Mouse (Mus musculus) lung, embryonic 14.5 days (tissue): ENCODE data around the gene Gon4l. TPM values are rescaled to one million over a fixed set of nuclear protein-coding genes. Genes with fewer than 3 reads are reported as not detected.
"Not testable (repeated sequence)": the region's sequence is repeated elsewhere in the genome, so short reads cannot be mapped to it uniquely, and the experiment has no call there.

Source experiments
- ATAC-seq: fragments of 200-750 bp; cut with Nextera tagmentation; 2 replicates; pipeline ENCODE4 v1.8.0; 2017; ENCODE audit warnings: mild to moderate bottlenecking, moderate TSS enrichment, moderate library complexity; ENCODE audit not compliant: insufficient read depth
- DNase-seq: peaks from one replicate; pipeline ENCODE4 v3.0.0-alpha.2; 2015
- H3K27ac ChIP-seq: fragments of 300-500 bp; sonication (generic); 2 replicates; pipeline ENCODE4 v1.5.1; 2014; ENCODE audit warnings: low read depth, mild to moderate bottlenecking, moderate library complexity
- H3K27me3 ChIP-seq: fragments of 300-500 bp; sonication (generic); 2 replicates; pipeline ENCODE4 v1.6.1; 2014; ENCODE audit warnings: low read length, control low read depth; ENCODE audit not compliant: insufficient read depth
- H3K36me3 ChIP-seq: fragments of 300-500 bp; sonication (generic); 2 replicates; pipeline ENCODE4 v1.6.1; 2014; ENCODE audit warnings: control low read depth; ENCODE audit not compliant: insufficient read depth
- H3K4me1 ChIP-seq: fragments of 300-500 bp; sonication (generic); 2 replicates; pipeline ENCODE4 v1.6.1; 2014; ENCODE audit warnings: antibody characterized with exemption, control low read depth; ENCODE audit not compliant: insufficient read depth
- H3K4me2 ChIP-seq: fragments of 300-500 bp; sonication (generic); 2 replicates; pipeline ENCODE4 v1.6.1; 2014; ENCODE audit warnings: mild to moderate bottlenecking
- H3K4me3 ChIP-seq: fragments of 300-500 bp; sonication (generic); 2 replicates; pipeline ENCODE4 v1.5.1; 2014; ENCODE audit warnings: low read depth, low read length
- H3K9ac ChIP-seq: fragments of 300-500 bp; sonication (generic); 2 replicates; pipeline ENCODE4 v1.6.1; 2014
- H3K9me3 ChIP-seq: fragments of 300-500 bp; sonication (generic); 2 replicates; pipeline ENCODE4 v1.6.1; 2016; ENCODE audit warnings: low read depth, low read length, control low read depth
- CTCF ChIP-seq: IDR thresholded peaks from 2 replicates; pipeline ENCODE4 v1.5.1; 2016; ENCODE audit warnings: antibody characterized with exemption, low read depth
- whole genome bisulfite sequencing: fragments of 180-500 bp; shearing (Covaris S2); extraction: QIAGEN DNeasy Blood & Tissue Kit; methylation state at CpG from one replicate; pipeline ENCODE4 v1.1.7; 2014; 5-methylcytosine and 5-hydroxymethylcytosine counted together
- polyA plus RNA-seq: library from polyadenylated mRNA; unstranded; fragments of >200 nt; fragmentation: Nextera tagmentation; extraction: Ambion mirVana; gene quantifications from 2 replicates; pipeline ENCODE4 v1.2.1, GENCODE M21; 2014

Gene Gon4l
- polyA plus RNA-seq: 14.8 and 17.9 TPM in 2 replicates

DNA sequence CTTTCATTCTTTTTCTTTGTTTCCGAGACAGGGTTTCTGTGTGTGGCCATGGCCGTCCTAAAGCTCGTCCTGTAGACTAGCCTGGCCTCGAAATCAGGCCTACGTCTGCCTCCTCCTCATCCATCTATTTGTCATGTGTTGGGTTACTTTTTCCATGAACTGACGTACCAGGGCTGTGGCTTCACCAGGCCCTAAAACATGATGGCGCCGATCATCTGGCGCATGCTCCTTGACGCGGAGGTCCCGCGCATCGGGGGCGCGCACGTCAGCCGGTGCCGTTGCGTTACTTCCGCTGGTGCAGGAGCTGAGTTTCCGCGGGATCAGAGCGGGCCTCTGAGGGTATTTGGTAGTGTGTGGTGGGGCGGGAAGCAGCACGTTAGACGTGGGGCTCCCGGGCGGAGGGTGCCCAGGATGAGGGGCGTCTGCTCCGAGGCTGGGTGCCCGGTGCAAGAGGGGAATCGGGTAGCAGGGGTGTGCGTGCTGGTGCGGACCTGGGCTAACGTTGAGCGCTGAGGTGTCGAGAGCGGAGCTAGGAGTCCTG lies at the start of gene Gon4l:
Gene Gon4l, plus strand, starts transcription at position 281 of the 541 bp plus-strand sequence.
- H3K27ac ChIP-seq: peak within 1 kb of the TSS; percentile 65; the same call in 1 of the 2 replicates

DNA sequence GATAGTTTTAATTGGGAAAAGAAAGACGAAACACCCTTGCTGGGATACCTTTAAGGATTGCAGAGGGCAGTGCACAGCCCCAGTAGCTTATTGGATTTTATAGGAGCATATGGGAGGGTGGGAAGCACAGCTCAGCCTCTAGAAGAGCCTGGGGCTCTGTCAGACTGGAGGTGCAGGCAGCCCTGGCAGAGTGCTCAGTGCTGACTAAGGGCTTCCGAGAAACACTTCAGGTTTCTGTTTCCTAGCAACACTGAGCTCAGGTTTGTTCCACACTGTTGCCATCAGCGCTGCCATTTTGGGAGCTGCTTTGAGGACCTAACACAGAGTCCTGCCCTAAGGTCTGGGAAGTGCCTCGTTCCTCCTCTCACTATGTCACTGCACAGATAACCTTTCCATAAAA lies 48.7 kb upstream of the Gon4l start:
- 79% methylated on average over 1 of the region's 4 CpGs for WGBS
- H3K27me3 ChIP-seq, DNase-seq, H3K27ac ChIP-seq, H3K4me1 ChIP-seq, H3K4me3 ChIP-seq, H3K9ac ChIP-seq, H3K9me3 ChIP-seq, H3K4me2 ChIP-seq, ATAC-seq: not testable (repeated sequence)
- H3K36me3 ChIP-seq: peaks cover 16% of the 10 kb centered on the region

More for the DNA sequence above, at the start of gene Gon4l:
- 2% methylated on average over 23 of the region's 39 CpGs for WGBS
- H3K36me3 ChIP-seq, H3K27me3 ChIP-seq, H3K9me3 ChIP-seq, H3K4me1 ChIP-seq: not testable (repeated sequence)
- ATAC-seq: peak; percentile 81
- peak within 1 kb of the TSS; percentile 37 for H3K4me3 ChIP-seq
- H3K4me2 ChIP-seq: peak within 1 kb of the TSS; percentile 55
- DNase-seq: peak; percentile 54
- H3K9ac ChIP-seq: 0 out of 2 replicates have a peak within 1 kb of the TSS, but pooled peaks have one; percentile 23

DNA sequence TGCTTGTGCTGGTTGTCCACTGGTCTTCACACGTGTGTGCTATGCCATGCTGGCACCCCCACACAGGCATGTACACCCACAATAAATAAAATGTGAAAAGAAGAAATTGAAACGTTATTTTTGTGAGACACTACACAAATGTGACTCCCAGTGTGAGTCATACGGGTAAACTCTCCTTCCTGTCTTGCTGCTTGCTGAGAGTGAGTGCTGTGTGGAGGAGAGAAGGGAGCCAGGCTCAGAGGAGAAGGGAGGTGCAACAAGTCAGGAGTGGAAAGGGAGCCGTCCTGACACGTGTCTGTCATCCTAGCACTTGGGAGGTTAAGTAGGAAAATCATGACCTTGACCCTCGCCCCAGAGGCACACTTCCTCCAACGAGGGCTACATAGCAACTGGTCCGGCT lies 48.2 kb upstream of the Gon4l start:
- not testable (repeated sequence) for H3K4me3 ChIP-seq, H3K27ac ChIP-seq, H3K27me3 ChIP-seq, H3K4me1 ChIP-seq, H3K4me2 ChIP-seq, H3K9me3 ChIP-seq, DNase-seq, H3K9ac ChIP-seq, ATAC-seq
- peaks cover 16% of the 10 kb centered on the region for H3K36me3 ChIP-seq
- no CpG with 5 or more reads among the region's 8 CpGs for WGBS

DNA sequence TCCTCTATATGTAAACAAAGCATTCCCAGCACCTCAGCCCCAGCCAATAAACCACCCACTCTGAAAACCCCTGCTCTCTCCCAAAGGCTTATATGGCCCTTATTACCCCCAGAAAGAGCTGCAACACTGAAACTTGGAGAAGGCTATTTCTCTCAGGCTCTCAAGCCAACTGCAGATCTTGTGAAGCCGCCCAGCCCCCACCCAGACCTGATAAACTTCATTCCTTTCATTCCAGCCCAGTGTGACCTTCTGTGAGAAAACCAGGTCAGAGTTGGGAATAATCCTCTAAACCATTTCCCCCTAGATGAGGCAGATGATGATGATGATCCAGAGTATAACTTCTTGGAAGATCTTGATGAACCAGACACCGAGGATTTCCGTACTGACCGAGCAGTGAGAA lies 47.0 kb upstream of the Gon4l start:
- WGBS: no CpG with 5 or more reads among the region's 4 CpGs
- not testable (repeated sequence) for H3K9ac ChIP-seq, H3K4me2 ChIP-seq, H3K27me3 ChIP-seq, ATAC-seq, H3K27ac ChIP-seq, H3K4me3 ChIP-seq, H3K4me1 ChIP-seq, DNase-seq, H3K9me3 ChIP-seq
- peaks cover 16% of the 10 kb centered on the region for H3K36me3 ChIP-seq

DNA sequence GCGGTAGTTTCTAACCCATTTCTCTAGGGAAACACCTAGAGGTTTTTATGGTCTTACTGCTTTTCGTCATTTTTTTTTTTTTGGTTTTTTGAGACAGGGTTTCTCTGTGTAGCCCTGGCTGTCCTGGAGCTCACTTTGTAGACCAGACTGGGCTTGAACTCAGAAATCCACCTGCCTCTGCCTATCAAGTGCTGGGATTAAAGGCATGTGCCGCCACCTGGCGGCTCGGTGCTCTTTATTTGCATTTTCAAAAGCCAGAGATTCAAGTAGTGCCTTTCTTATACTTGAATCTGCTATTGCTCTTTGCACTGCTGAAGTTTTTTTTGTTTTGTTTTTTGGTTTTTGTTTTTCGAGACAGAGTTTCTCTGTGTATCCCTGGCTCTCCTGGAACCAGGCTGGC lies 37.5 kb upstream of the Gon4l start:
- WGBS: 89% methylated on average over 6 of the region's 6 CpGs
- not testable (repeated sequence) for H3K9me3 ChIP-seq, H3K27ac ChIP-seq, DNase-seq, H3K4me1 ChIP-seq, H3K27me3 ChIP-seq, H3K4me3 ChIP-seq, ATAC-seq, H3K4me2 ChIP-seq, H3K36me3 ChIP-seq, H3K9ac ChIP-seq

DNA sequence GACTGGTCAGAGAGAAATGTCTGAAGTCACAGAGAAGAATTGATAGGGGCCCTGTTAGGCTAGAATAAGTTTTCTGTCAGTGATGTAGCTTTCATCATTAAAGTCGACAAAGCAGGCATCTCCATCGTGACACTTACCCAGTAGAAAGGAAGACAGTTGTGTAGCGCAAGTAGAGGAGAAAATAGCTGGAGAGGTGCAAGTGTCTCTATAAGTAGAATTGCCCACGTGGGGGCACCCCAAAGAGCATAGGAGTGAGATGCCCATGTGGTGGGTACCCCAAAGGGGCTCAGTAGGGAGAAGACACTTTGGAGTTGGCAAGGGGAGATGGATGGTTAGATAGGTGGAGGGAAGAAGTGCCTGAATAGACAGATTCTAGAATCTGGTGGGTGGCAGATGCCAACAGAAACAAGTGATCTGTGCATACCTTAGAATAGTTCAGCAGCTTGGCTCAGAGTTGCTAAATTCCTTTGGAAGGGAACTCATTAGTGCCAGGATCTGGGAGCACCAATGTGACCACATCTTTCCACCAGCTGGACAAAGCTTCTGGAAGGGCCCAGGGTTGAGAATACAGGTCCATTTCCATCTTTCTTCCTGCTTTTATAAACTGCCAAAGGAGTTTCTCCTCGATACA lies 31.0 kb upstream of the Gon4l start:
- Histone ChIP-seq H3K36me3 (peaks cover 11% of the 10 kb centered on the region; the same call in 1 of the 2 replicates), H3K27me3 (no peaks in the 10 kb centered on the region), H3K9ac (no peak overlapping the region), H3K27ac (no peak overlapping the region), H3K4me3 (no peak overlapping the region), H3K9me3 (no peaks in the 10 kb centered on the region), H3K4me2 (no peak overlapping the region), H3K4me1 (no peaks in the 10 kb centered on the region)
- ATAC-seq (no peak), DNase-seq (no peak)
- no peak for TF ChIP-seq CTCF
- 80% methylated on average over 5 of the region's 5 CpGs for WGBS

DNA sequence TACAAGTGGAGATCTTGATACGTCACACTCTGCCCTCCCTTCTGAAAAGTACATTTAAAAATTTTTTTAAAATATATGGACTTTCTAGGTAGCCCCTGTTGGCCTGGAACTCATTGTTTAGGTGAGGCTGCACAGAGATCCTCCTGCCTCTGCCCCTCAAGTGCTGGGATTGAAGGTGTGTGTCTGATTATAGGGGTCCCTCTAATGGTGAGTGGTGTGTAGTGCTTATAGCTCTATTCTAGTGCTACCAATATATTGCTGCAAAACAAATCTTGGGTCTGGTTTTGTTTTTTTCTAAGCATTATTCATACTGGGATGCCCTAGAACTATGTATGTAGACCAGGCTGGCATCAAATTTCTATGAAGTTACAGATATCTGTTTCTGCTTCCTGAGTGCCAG lies 9.3 kb upstream of the Gon4l start:
- no peak overlapping the region for H3K4me2 ChIP-seq
- ATAC-seq: no peak
- no peak overlapping the region for H3K4me3 ChIP-seq
- 0 out of 2 replicates have a peak, but pooled peaks have one; percentile 16 for TF ChIP-seq CTCF
- 100% methylated on average over 1 of the region's 1 CpGs for WGBS
- no peak overlapping the region for H3K27ac ChIP-seq
- no peak for DNase-seq
- no peaks in the 10 kb centered on the region for H3K27me3 ChIP-seq
- H3K9ac ChIP-seq: no peak overlapping the region
- peaks cover 20% of the 10 kb centered on the region for H3K36me3 ChIP-seq
- no peaks in the 10 kb centered on the region for H3K9me3 ChIP-seq
- H3K4me1 ChIP-seq: no peaks in the 10 kb centered on the region
